Mouse (Mus musculus) heart, postnatal 0 days (tissue): ENCODE measurements around the gene Tekt1. TPM values are rescaled to one million over a fixed set of nuclear protein-coding genes. Genes with fewer than 3 reads are reported as not detected.
"Not testable (repeated sequence)": the region's sequence is repeated elsewhere in the genome, so short reads cannot be mapped to it uniquely, and the experiment has no call there.

Experiments
- ATAC-seq: fragments of 200-750 bp; cut with Nextera tagmentation; 2 replicates; pipeline ENCODE4 v1.8.0; 2017; ENCODE audit warnings: low read depth, moderate number of reproducible peaks, moderate library complexity; ENCODE audit not compliant: insufficient read depth
- DNase-seq: peaks from one replicate; pipeline ENCODE4 v3.0.0-alpha.2; 2016; ENCODE audit warnings: low spot score
- H3K27ac ChIP-seq: fragments of 300-500 bp; sonication (generic); 2 replicates; pipeline ENCODE4 v1.5.1; 2014; ENCODE audit warnings: low read depth, mild to moderate bottlenecking
- H3K27me3 ChIP-seq: fragments of 300-500 bp; sonication (generic); 2 replicates; pipeline ENCODE4 v1.6.1; 2014; ENCODE audit warnings: low read length, mixed read lengths; ENCODE audit not compliant: control insufficient read depth, insufficient read depth
- H3K36me3 ChIP-seq: fragments of 300-500 bp; sonication (generic); replicated peaks from 2 replicates; pipeline ENCODE4 v1.6.1; 2014; ENCODE audit warnings: low read length, mixed read lengths; ENCODE audit not compliant: control insufficient read depth, insufficient read depth
- H3K4me1 ChIP-seq: fragments of 300-500 bp; sonication (generic); 2 replicates; pipeline ENCODE4 v1.6.1; 2014; ENCODE audit warnings: antibody characterized with exemption; ENCODE audit not compliant: control insufficient read depth, insufficient read depth
- H3K4me2 ChIP-seq: fragments of 300-500 bp; sonication (generic); 2 replicates; pipeline ENCODE4 v1.6.1; 2014; ENCODE audit warnings: low read depth, mild to moderate bottlenecking, low read length, moderate library complexity
- H3K4me3 ChIP-seq: fragments of 300-500 bp; sonication (generic); 2 replicates; pipeline ENCODE4 v1.5.1; 2014; ENCODE audit warnings: low read depth, low read length
- H3K9ac ChIP-seq: fragments of 300-500 bp; sonication (generic); replicated peaks from 2 replicates; pipeline ENCODE4 v1.6.1; 2014; ENCODE audit warnings: low read depth, low read length, mixed read lengths
- H3K9me3 ChIP-seq: fragments of 300-500 bp; sonication (generic); replicated peaks from 2 replicates; pipeline ENCODE4 v1.6.1; 2016; ENCODE audit warnings: low read length; ENCODE audit not compliant: control insufficient read depth
- CTCF ChIP-seq: IDR thresholded peaks from 2 replicates; pipeline ENCODE4 v1.5.1; 2016; ENCODE audit warnings: antibody characterized with exemption, control low read depth, low read depth
- EP300 ChIP-seq: IDR thresholded peaks from 2 replicates; pipeline ENCODE4 v1.6.1; 2016; ENCODE audit warnings: antibody characterized with exemption, low read depth
- WGBS: fragments of 180-500 bp; shearing (Covaris S2); extraction: QIAGEN DNeasy Blood & Tissue Kit; methylation state at CpG from one replicate; pipeline ENCODE4 v1.1.7; 2014; 5-methylcytosine and 5-hydroxymethylcytosine counted together
- polyA plus RNA-seq: library from polyadenylated mRNA; unstranded; fragments of >200 nt; fragmentation: Nextera tagmentation; extraction: Ambion mirVana; gene quantifications from 2 replicates; pipeline ENCODE4 v1.2.1, GENCODE M21; 2015
- total RNA-seq: library from RNA; depleted of rRNA; stranded (reverse); fragments of >200 nt; gene quantifications from 2 replicates; pipeline ENCODE4 v1.2.3, GENCODE M21; 2014; ENCODE audit warnings: low replicate concordance

Tekt1 gene
- total and polyA plus RNA-seq, 2 experiments from 2014 or later = 0.19 TPM; not detected in 1

- H3K9ac ChIP-seq = no peak overlapping the region
- H3K27ac ChIP-seq = no peak overlapping the region
- TF ChIP-seq EP300 = no peak
- TF ChIP-seq CTCF = no peak
- no peaks in the 10 kb centered on the region for H3K27me3 ChIP-seq
- no peak overlapping the region for H3K4me3 ChIP-seq
- no peaks in the 10 kb centered on the region for H3K36me3 ChIP-seq
- H3K4me1 ChIP-seq = no peaks in the 10 kb centered on the region
- H3K4me2 ChIP-seq = no peak overlapping the region
- no peaks in the 10 kb centered on the region for H3K9me3 ChIP-seq
- no peak for ATAC-seq
- DNase-seq = no peak
- 87% methylated on average over 11 of the region's 11 CpGs for WGBS
These were observed 17.8 kb downstream of the Tekt1 start for GRCm38 (mm10) chr11:72344486-72344885.

- TF ChIP-seq EP300 (no peak), CTCF (peak; percentile 69)
- Histone ChIP-seq H3K4me2 (no peak overlapping the region), H3K27me3 (no peaks in the 10 kb centered on the region), H3K9me3 (no peaks in the 10 kb centered on the region), H3K27ac (no peak overlapping the region), H3K4me3 (no peak overlapping the region), H3K36me3 (no peaks in the 10 kb centered on the region), H3K4me1 (no peaks in the 10 kb centered on the region), H3K9ac (no peak overlapping the region)
- ATAC-seq (no peak), DNase-seq (peak; percentile 38)
- 23% methylated on average over 8 of the region's 8 CpGs for WGBS
These were observed 18.3 kb downstream of the Tekt1 start for GRCm38 (mm10) chr11:72343904-72344303.

- H3K27ac ChIP-seq, H3K27me3 ChIP-seq, H3K4me3 ChIP-seq, ATAC-seq, H3K4me2 ChIP-seq, DNase-seq, H3K36me3 ChIP-seq, H3K9me3 ChIP-seq, H3K9ac ChIP-seq, H3K4me1 ChIP-seq: not testable (repeated sequence)
- 89% methylated on average over 5 of the region's 5 CpGs for WGBS
These were observed 19.0 kb downstream of the Tekt1 start for GRCm38 (mm10) chr11:72343238-72343625.

GRCm38 (mm10) chr11:72342549-72343237 is 19.5 kb downstream of the Tekt1 start:
- TF ChIP-seq EP300 (no peak), CTCF (peak; percentile 75)
- peak; percentile 79 for ATAC-seq

GRCm38 (mm10) chr11:72339716-72340115 is 22.5 kb downstream of the Tekt1 start:
- Histone ChIP-seq H3K27me3 (no peaks in the 10 kb centered on the region), H3K36me3 (no peaks in the 10 kb centered on the region), H3K27ac (no peak overlapping the region), H3K4me3 (no peak overlapping the region), H3K9ac (no peak overlapping the region), H3K9me3 (no peaks in the 10 kb centered on the region), H3K4me1 (0 out of 2 replicates have a peak, but pooled peaks cover 3% of the 10 kb centered on the region), H3K4me2 (no peak overlapping the region)
- ATAC-seq (no peak), DNase-seq (no peak)
- TF ChIP-seq CTCF (no peak), EP300 (no peak)
- WGBS = 74% methylated on average over 4 of the region's 4 CpGs

More at GRCm38 (mm10) chr11:72342549-72343237, 19.5 kb downstream of the Tekt1 start:
- no peak overlapping the region for H3K27ac ChIP-seq
- peak; percentile 64 for DNase-seq
- H3K4me3 ChIP-seq = no peak overlapping the region
- H3K36me3 ChIP-seq = no peaks in the 10 kb centered on the region
- no peaks in the 10 kb centered on the region for H3K9me3 ChIP-seq
- 11% methylated on average over 7 of the region's 7 CpGs for WGBS
- no peak overlapping the region for H3K4me2 ChIP-seq
- no peaks in the 10 kb centered on the region for H3K27me3 ChIP-seq
- no peaks in the 10 kb centered on the region for H3K4me1 ChIP-seq
- H3K9ac ChIP-seq = no peak overlapping the region

GRCm38 (mm10) chr11:72338437-72338871 is 23.8 kb downstream of the Tekt1 start:
- Histone ChIP-seq H3K36me3 (no peaks in the 10 kb centered on the region), H3K27me3 (no peaks in the 10 kb centered on the region), H3K9ac (no peak overlapping the region), H3K4me3 (no peak overlapping the region), H3K4me2 (no peak overlapping the region), H3K9me3 (no peaks in the 10 kb centered on the region), H3K27ac (no peak overlapping the region), H3K4me1 (0 out of 2 replicates have a peak, but pooled peaks cover 3% of the 10 kb centered on the region)
- no peak for TF ChIP-seq CTCF
- TF ChIP-seq EP300 = no peak
- DNase-seq (no peak), ATAC-seq (no peak)
- whole genome bisulfite sequencing = 62% methylated on average over 5 of the region's 5 CpGs
